Mouse (Mus musculus) heart, postnatal 14 days (tissue): ENCODE results near the gene Spib. TPM values are rescaled to one million over a fixed set of nuclear protein-coding genes. Genes with fewer than 3 reads are reported as not detected.
A peak's percentile ranks its signal among the peaks of the same experiment; 100 is the strongest.

ENCODE experiments used
- DNase-seq, 2 experiments: peaks; one replicate each; pipeline ENCODE4 v3.0.0; 2021 to 2022
- intact Hi-C: fragments of 180-260 bp; cut with DNase I; formaldehyde crosslinking; loops from one replicate; pipeline ENCODE4 v1.15.1; 2025
- total RNA-seq, 2 experiments: library from RNA; stranded (reverse); gene quantifications; 2 replicates each; pipeline ENCODE4 v1.2.3; 2021

Spib gene
- total RNA-seq, 2 experiments from 2014 or later, result 0.65 to 1.1 TPM

GRCm38 (mm10) chr7:44529518-44529917 lies 2.4 kb downstream of the Spib start:
- DNase-seq, result no peak
- intact Hi-C loops, result no loop called here

- intact Hi-C loops, result no loop called here
- DNase-seq, result peak; percentile 66 to 82
Observed at GRCm38 (mm10) chr7:44527483-44528398, 4.1 kb downstream of the Spib start.

GRCm38 (mm10) chr7:44526414-44527154 lies 5.3 kb downstream of the Spib start:
- intact Hi-C loops, result no loop called here
- no peak for DNase-seq

GRCm38 (mm10) chr7:44525126-44525832 lies 6.6 kb downstream of the Spib start:
- intact Hi-C loops, result loop anchor here (1.0 kb wide), 1 partner anchor 23 kb away; the partner anchor contains the start of gene Pold1
- DNase-seq, result peak; percentile 92 to 94

GRCm38 (mm10) chr7:44524502-44524901 lies 7.4 kb downstream of the Spib start, which contains the start of gene Mybpc2:
Gene Mybpc2, minus strand, starts transcription at chr7:44524656.
- DNase-seq, result peak; percentile 30 to 70
- intact Hi-C loops, result loop anchor here (5.0 kb wide), 1 partner anchor 123 kb away; no protein-coding TSS in a partner anchor

- intact Hi-C loops, result loop anchor here (2.0 to 5.0 kb wide), 2 partner anchors 38 to 124 kb away; no protein-coding TSS in a partner anchor
- no peak for DNase-seq
Observed at GRCm38 (mm10) chr7:44523056-44523455, 8.8 kb downstream of the Spib start.

GRCm38 (mm10) chr7:44521710-44522109 lies 10.2 kb downstream of the Spib start:
- peak; percentile 71 to 79 for DNase-seq
- intact Hi-C loops, result loop anchor here (2.0 to 5.0 kb wide), 2 partner anchors 39 to 126 kb away; no protein-coding TSS in a partner anchor

GRCm38 (mm10) chr7:44520990-44521389 lies 10.9 kb downstream of the Spib start:
- DNase-seq, result no peak
- intact Hi-C loops, result loop anchor here (5.0 kb wide), 1 partner anchor 126 kb away; no protein-coding TSS in a partner anchor

GRCm38 (mm10) chr7:44519240-44519913 lies 12.5 kb downstream of the Spib start:
- intact Hi-C loops, result no loop called here
- no peak for DNase-seq

- intact Hi-C loops, result no loop called here
- no peak for DNase-seq
Observed at GRCm38 (mm10) chr7:44507491-44507890, 24.4 kb downstream of the Spib start.

GRCm38 (mm10) chr7:44501563-44502115 lies 30.2 kb downstream of the Spib start:
- intact Hi-C loops, result no loop called here

GRCm38 (mm10) chr7:44500046-44500445 lies 31.8 kb downstream of the Spib start:
- intact Hi-C loops, result no loop called here
- no peak for DNase-seq

More at GRCm38 (mm10) chr7:44501563-44502115, 30.2 kb downstream of the Spib start:
- peak; percentile 65 to 81 for DNase-seq

- intact Hi-C loops, result no loop called here
- no peak for DNase-seq
Observed at GRCm38 (mm10) chr7:44498922-44499321, 32.9 kb downstream of the Spib start.

GRCm38 (mm10) chr7:44497361-44498055 lies 34.4 kb downstream of the Spib start:
- no peak for DNase-seq
- intact Hi-C loops, result no loop called here

- no peak for DNase-seq
- intact Hi-C loops, result no loop called here
Observed at GRCm38 (mm10) chr7:44496771-44497109, 35.1 kb downstream of the Spib start.

GRCm38 (mm10) chr7:44495992-44496770 lies 35.7 kb downstream of the Spib start, which contains the start of the genes Emc10 and Fam71e1:
Gene Emc10, minus strand, starts transcription at chr7:44496529.
Gene Fam71e1, plus strand, starts transcription at chr7:44496581.
- intact Hi-C loops, result no loop called here
- peak; percentile 98 for DNase-seq

GRCm38 (mm10) chr7:44495086-44495485 lies 36.8 kb downstream of the Spib start:
- intact Hi-C loops, result no loop called here
- DNase-seq, result no peak

- no peak for DNase-seq
- intact Hi-C loops, result no loop called here
Observed at GRCm38 (mm10) chr7:44494681-44495080, 37.2 kb downstream of the Spib start.
